ENCODE assay signal across 9 mouse cellular contexts in the genomic region with DNA sequence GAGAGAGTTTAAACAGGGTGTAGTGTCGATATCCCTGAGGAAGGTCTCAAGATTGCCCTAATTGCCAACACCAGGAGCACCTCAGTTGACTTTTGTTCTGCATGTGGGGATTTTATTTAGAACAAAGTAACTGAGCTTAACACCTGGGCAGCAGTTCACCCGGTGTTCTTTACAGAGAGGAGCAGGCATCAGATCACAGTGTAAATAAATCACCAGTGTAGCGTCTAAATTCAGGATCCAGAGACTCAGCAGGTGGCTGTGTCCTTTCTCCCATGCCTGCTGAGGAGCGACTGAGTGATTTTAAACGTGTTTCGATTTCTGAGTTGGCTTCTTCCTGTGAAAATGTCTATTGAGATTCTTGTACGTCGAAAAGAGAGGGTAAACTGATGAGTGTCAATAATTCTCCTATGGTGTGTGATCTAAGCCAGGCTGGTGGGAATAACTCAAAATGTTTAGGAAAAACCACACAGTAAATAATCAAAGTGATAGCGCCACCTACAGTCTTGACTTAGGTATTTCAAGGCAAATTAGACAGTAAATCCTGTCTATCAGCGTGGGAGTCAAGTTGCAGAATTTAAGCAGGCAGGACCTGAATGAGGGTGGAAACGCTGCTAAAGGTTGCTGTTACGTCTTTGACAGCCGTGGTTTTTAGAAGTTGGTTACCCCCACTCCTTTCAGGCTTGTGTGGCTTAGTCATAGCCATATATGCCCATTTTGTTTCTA. TPM values are rescaled to one million over a fixed set of nuclear protein-coding genes. Genes with fewer than 3 reads are reported as not detected.
DNase-seq lines count a peak whose midpoint lies in the region; ATAC-seq and TF ChIP-seq lines count a peak whose summit lies in the region.
"Had no signal": no experiment of that assay in that cellular context is flagged by ENCODE, and none has a peak within 500 bp of the region (broad histone marks: within the 10 kb centered on the region; RNA-seq: fewer than 3 reads in every experiment).

No protein-coding gene starts in this region.

- H3K27ac ChIP-seq in forebrain, embryonic 14.5 days (ENCODE audit: low read depth, low read length), result no peak overlapping the region
- H3K27ac ChIP-seq in forebrain, embryonic 11.5 days (ENCODE audit: low read depth, low read length), result no peak overlapping the region
- no peak overlapping the region for H3K27ac ChIP-seq in heart, embryonic 13.5 days (replicated peaks)
- no peak overlapping the region for H3K27ac ChIP-seq in lung, postnatal 0 days (ENCODE audit: low read length)

- no peaks in the 10 kb centered on the region for H3K27me3 ChIP-seq in forebrain, embryonic 14.5 days (replicated peaks; ENCODE audit: control insufficient read depth, insufficient read depth, low read length)
- no peaks in the 10 kb centered on the region for H3K27me3 ChIP-seq in forebrain, embryonic 11.5 days (ENCODE audit: control insufficient read depth, insufficient read depth, low read length)
- H3K27me3 ChIP-seq in heart, embryonic 13.5 days (replicated peaks), result no peaks in the 10 kb centered on the region
- H3K27me3 ChIP-seq in lung, postnatal 0 days (replicated peaks; ENCODE audit: insufficient read depth, low read length), result no peaks in the 10 kb centered on the region

- peak; percentile 74 for TF ChIP-seq CTCF in lung, postnatal 0 days (IDR thresholded peaks at IDR 0.05)

- no peak overlapping the region for H3K4me3 ChIP-seq in forebrain, embryonic 14.5 days (ENCODE audit: low read depth, low read length)
- H3K4me3 ChIP-seq in forebrain, embryonic 11.5 days (ENCODE audit: low read depth, low read length), result no peak overlapping the region
- no peak overlapping the region for H3K4me3 ChIP-seq in heart, embryonic 13.5 days
- no peak overlapping the region for H3K4me3 ChIP-seq in lung, postnatal 0 days (ENCODE audit: low read depth, low read length)

- peak; percentile 38 for DNase-seq in forebrain, embryonic 14.5 days (ENCODE audit: low spot score)
- DNase-seq in forebrain, embryonic 11.5 days (ENCODE audit: low spot score), result no peak
- DNase-seq in right cerebral cortex, adult 18-20 months, result peak; percentile 8
- DNase-seq in right cerebral cortex, postnatal 10 days (ENCODE audit: low spot score in 2 of 2), result no peak
- DNase-seq in lung, postnatal 0 days (ENCODE audit: low spot score), result peak; percentile 56
- no peak for DNase-seq in neural tube, embryonic 10.5 days (ENCODE audit: extremely low spot score, low spot score)
- DNase-seq in left cerebral cortex, adult 8-10 months (ENCODE audit: low spot score in 2 of 2), result no peak

- WGBS in forebrain, embryonic 14.5 days, result 37% methylated on average over 13 of the region's 13 CpGs
- 31% methylated on average over 13 of the region's 13 CpGs for WGBS in forebrain, embryonic 11.5 days
- WGBS in heart, embryonic 13.5 days, result 29% methylated on average over 13 of the region's 13 CpGs
- WGBS in lung, postnatal 0 days, result 20% methylated on average over 13 of the region's 13 CpGs

- TF ChIP-seq EP300 in lung, postnatal 0 days (IDR thresholded peaks at IDR 0.05), result no peak

- no peaks in the 10 kb centered on the region for H3K9me3 ChIP-seq in forebrain, embryonic 14.5 days (replicated peaks; ENCODE audit: control insufficient read depth, low read length)
- no peaks in the 10 kb centered on the region for H3K9me3 ChIP-seq in forebrain, embryonic 11.5 days (ENCODE audit: control insufficient read depth, low read length)
- no peaks in the 10 kb centered on the region for H3K9me3 ChIP-seq in heart, embryonic 13.5 days
- no peaks in the 10 kb centered on the region for H3K9me3 ChIP-seq in lung, postnatal 0 days (ENCODE audit: low read length)

- no peak for ATAC-seq in forebrain, embryonic 14.5 days
- ATAC-seq in forebrain, embryonic 11.5 days (replicated peaks; ENCODE audit: low FRiP score), result no peak
- no peak for ATAC-seq in heart, embryonic 13.5 days (ENCODE audit: extremely low read depth, insufficient number of reproducible peaks, low FRiP score, low TSS enrichment)
- ATAC-seq in lung, postnatal 0 days, result no peak

- H3K4me1 ChIP-seq in forebrain, embryonic 14.5 days (ENCODE audit: control insufficient read depth, insufficient read depth, low read length), result no peaks in the 10 kb centered on the region
- H3K4me1 ChIP-seq in forebrain, embryonic 11.5 days (replicated peaks; ENCODE audit: control insufficient read depth, insufficient read depth, low read length), result no peaks in the 10 kb centered on the region
- no peaks in the 10 kb centered on the region for H3K4me1 ChIP-seq in heart, embryonic 13.5 days
- no peaks in the 10 kb centered on the region for H3K4me1 ChIP-seq in lung, postnatal 0 days (ENCODE audit: insufficient read depth, low read depth, low read length)

- H3K9ac ChIP-seq in forebrain, embryonic 14.5 days (ENCODE audit: low read length), result no peak overlapping the region
- H3K9ac ChIP-seq in forebrain, embryonic 11.5 days (ENCODE audit: low read length), result no peak overlapping the region
- H3K9ac ChIP-seq in heart, embryonic 13.5 days, result no peak overlapping the region
- H3K9ac ChIP-seq in lung, postnatal 0 days (replicated peaks; ENCODE audit: low read depth), result no peak overlapping the region

- H3K36me3 ChIP-seq in forebrain, embryonic 14.5 days (ENCODE audit: control insufficient read depth, insufficient read depth, low read length), result no peaks in the 10 kb centered on the region
- no peaks in the 10 kb centered on the region for H3K36me3 ChIP-seq in forebrain, embryonic 11.5 days (ENCODE audit: control insufficient read depth, insufficient read depth, low read length)
- no peaks in the 10 kb centered on the region for H3K36me3 ChIP-seq in heart, embryonic 13.5 days
- H3K36me3 ChIP-seq in lung, postnatal 0 days (ENCODE audit: insufficient read depth, low read length), result no peaks in the 10 kb centered on the region

- no peak overlapping the region for H3K4me2 ChIP-seq in forebrain, embryonic 14.5 days (ENCODE audit: low read length)
- no peak overlapping the region for H3K4me2 ChIP-seq in forebrain, embryonic 11.5 days (ENCODE audit: low read depth, low read length, severe bottlenecking)
- H3K4me2 ChIP-seq in heart, embryonic 13.5 days, result peak overlapping the region; percentile 37
- H3K4me2 ChIP-seq in lung, postnatal 0 days (replicated peaks; ENCODE audit: low read depth, low read length), result no peak overlapping the region

RNA-seq across cellular contexts. Expression of gene Clec1a, which starts 24.8 kb away (rescaled TPM):
- 1.3 and 1.5 TPM in 2 replicates for polyA plus RNA-seq in forebrain, embryonic 14.5 days (2014; fragmentation: Nextera tagmentation; extraction: Ambion mirVana)
- 0.65 and 0.75 TPM in 2 replicates for polyA plus RNA-seq in forebrain, embryonic 11.5 days (2014; fragmentation: Nextera tagmentation; extraction: Ambion mirVana)
- polyA plus RNA-seq in heart, embryonic 13.5 days (2015; fragmentation: Nextera tagmentation; extraction: Ambion mirVana), result 3.0 and 3.2 TPM in 2 replicates
- polyA plus RNA-seq in lung, postnatal 0 days (2015; fragmentation: Nextera tagmentation; extraction: Ambion mirVana), result 111 and 132 TPM in 2 replicates
- total RNA-seq in left cerebral cortex, adult 8-10 months (2022), result 1 to 10 TPM in 3 of 4 experiments, under 1 TPM in 1; 0.58 to 1.9 (median 1.4) TPM

RNA-seq across cellular contexts. Expression of gene Olr1, which starts 30.4 kb away (rescaled TPM):
- not detected in 2 replicates for polyA plus RNA-seq in forebrain, embryonic 14.5 days (2014; fragmentation: Nextera tagmentation; extraction: Ambion mirVana)
- not detected in 2 replicates for polyA plus RNA-seq in forebrain, embryonic 11.5 days (2014; fragmentation: Nextera tagmentation; extraction: Ambion mirVana)
- 0.29 and 0.48 TPM in 2 replicates for polyA plus RNA-seq in heart, embryonic 13.5 days (2015; fragmentation: Nextera tagmentation; extraction: Ambion mirVana)
- 2.7 and 4.3 TPM in 2 replicates for polyA plus RNA-seq in lung, postnatal 0 days (2015; fragmentation: Nextera tagmentation; extraction: Ambion mirVana)
- under 1 TPM in 1 of 4 experiments, not detected in 3; 0.14 TPM for total RNA-seq in left cerebral cortex, adult 8-10 months (2022)

RNA-seq across cellular contexts. Expression of gene Tmem52b, which starts 35.8 kb away (rescaled TPM):
- polyA plus RNA-seq in forebrain, embryonic 14.5 days (2014; fragmentation: Nextera tagmentation; extraction: Ambion mirVana), result not detected in 2 replicates
- not detected in 2 replicates for polyA plus RNA-seq in forebrain, embryonic 11.5 days (2014; fragmentation: Nextera tagmentation; extraction: Ambion mirVana)
- polyA plus RNA-seq in heart, embryonic 13.5 days (2015; fragmentation: Nextera tagmentation; extraction: Ambion mirVana), result 0.12 TPM in 1 of 2 replicates, not detected in the other
- not detected in 2 replicates for polyA plus RNA-seq in lung, postnatal 0 days (2015; fragmentation: Nextera tagmentation; extraction: Ambion mirVana)
- total RNA-seq in left cerebral cortex, adult 8-10 months (2022), result not detected
- total RNA-seq: heart, postnatal 36 days had no signal

RNA-seq across cellular contexts. Expression of gene Gabarapl1, which starts 56.4 kb away (rescaled TPM):
- polyA plus RNA-seq in forebrain, embryonic 14.5 days (2014; fragmentation: Nextera tagmentation; extraction: Ambion mirVana), result 66.3 and 87.9 TPM in 2 replicates
- polyA plus RNA-seq in forebrain, embryonic 11.5 days (2014; fragmentation: Nextera tagmentation; extraction: Ambion mirVana), result 21.5 and 22.4 TPM in 2 replicates
- 40.3 and 41.3 TPM in 2 replicates for polyA plus RNA-seq in heart, embryonic 13.5 days (2015; fragmentation: Nextera tagmentation; extraction: Ambion mirVana)
- polyA plus RNA-seq in lung, postnatal 0 days (2015; fragmentation: Nextera tagmentation; extraction: Ambion mirVana), result 78.8 and 82.3 TPM in 2 replicates
- 100 to 1,000 TPM; 760 to 878 (median 821) TPM for total RNA-seq in left cerebral cortex, adult 8-10 months (2022)

Comparison
In these comparisons a context has a peak if more than half of its experiments do, and no peak if none do; other contexts are left out.
1. DNase-seq: peak in forebrain, embryonic 14.5 days (single experiment), right cerebral cortex, adult 18-20 months (single experiment) and lung, postnatal 0 days (single experiment); none in forebrain, embryonic 11.5 days (single experiment), right cerebral cortex, postnatal 10 days (0 of 2), neural tube, embryonic 10.5 days (single experiment) and left cerebral cortex, adult 8-10 months (0 of 2).
2. RNA of gene Clec1a, which starts 24.8 kb away (polyA plus RNA-seq): 111 to 132 TPM in lung, postnatal 0 days; 3.0 to 3.2 TPM in heart, embryonic 13.5 days, 1.3 to 1.5 TPM in forebrain, embryonic 14.5 days and 0.65 to 0.75 TPM in forebrain, embryonic 11.5 days; every median in the first group is over 10 times any median in the second.